Mouse (Mus musculus) heart, embryonic 12.5 days (tissue): ENCODE data around the gene Dnase1l1. TPM values are rescaled to one million over a fixed set of nuclear protein-coding genes. Genes with fewer than 3 reads are reported as not detected.

Source experiments
- ATAC-seq: fragments of 200-750 bp; cut with Nextera tagmentation; 2 replicates; pipeline ENCODE4 v1.8.0; 2017; ENCODE audit warnings: moderate TSS enrichment, moderate library complexity; ENCODE audit not compliant: insufficient number of reproducible peaks, low FRiP score
- H3K27ac ChIP-seq: fragments of 300-500 bp; sonication (generic); 2 replicates; pipeline ENCODE4 v1.5.1; 2016; ENCODE audit warnings: mild to moderate bottlenecking, moderate library complexity; ENCODE audit not compliant: poor library complexity, severe bottlenecking
- H3K27me3 ChIP-seq: fragments of 300-500 bp; sonication (generic); replicated peaks from 2 replicates; pipeline ENCODE4 v1.6.1; 2016; ENCODE audit warnings: mild to moderate bottlenecking, moderate library complexity
- H3K36me3 ChIP-seq: fragments of 300-500 bp; sonication (generic); 2 replicates; pipeline ENCODE4 v1.6.1; 2016; ENCODE audit warnings: mild to moderate bottlenecking, moderate library complexity
- H3K4me1 ChIP-seq: fragments of 300-500 bp; sonication (generic); replicated peaks from 2 replicates; pipeline ENCODE4 v1.6.1; 2016; ENCODE audit warnings: mild to moderate bottlenecking
- H3K4me2 ChIP-seq: fragments of 300-500 bp; sonication (generic); 2 replicates; pipeline ENCODE4 v1.6.1; 2016; ENCODE audit warnings: mild to moderate bottlenecking, moderate library complexity
- H3K4me3 ChIP-seq: fragments of 300-500 bp; sonication (generic); 2 replicates; pipeline ENCODE4 v1.5.1; 2016; ENCODE audit warnings: mild to moderate bottlenecking
- H3K9ac ChIP-seq: fragments of 300-500 bp; sonication (generic); 2 replicates; pipeline ENCODE4 v1.6.1; 2016; ENCODE audit warnings: mild to moderate bottlenecking, moderate library complexity
- H3K9me3 ChIP-seq: fragments of 300-500 bp; sonication (generic); replicated peaks from 2 replicates; pipeline ENCODE4 v1.6.1; 2016; ENCODE audit warnings: mild to moderate bottlenecking, moderate library complexity
- WGBS: fragments of 180-500 bp; shearing (Covaris S2); methylation state at CpG from one replicate; pipeline ENCODE4 v1.1.7; 2016; 5-methylcytosine and 5-hydroxymethylcytosine counted together
- polyA plus RNA-seq: library from polyadenylated mRNA; unstranded; fragments of >200 nt; fragmentation: Nextera tagmentation; extraction: Ambion mirVana; gene quantifications from 2 replicates; pipeline ENCODE4 v1.2.1, GENCODE M21; 2016

Gene Dnase1l1
- polyA plus RNA-seq, 1 experiment from 2014 or later = 10.8 TPM

GRCm38 (mm10) chrX:74293431-74293830, 11.3 kb upstream of the Dnase1l1 start:
- H3K4me1 ChIP-seq = no peaks in the 10 kb centered on the region; the same call in 1 of the 2 replicates
- H3K27me3 ChIP-seq = no peaks in the 10 kb centered on the region
- H3K27ac ChIP-seq = no peak overlapping the region
- no peak overlapping the region for H3K4me3 ChIP-seq
- H3K9me3 ChIP-seq = no peaks in the 10 kb centered on the region
- WGBS = 74% methylated on average over 4 of the region's 4 CpGs
- H3K4me2 ChIP-seq = no peak overlapping the region
- peaks cover 18% of the 10 kb centered on the region for H3K36me3 ChIP-seq
- no peak for ATAC-seq
- no peak overlapping the region for H3K9ac ChIP-seq

- Histone ChIP-seq H3K9me3 (no peaks in the 10 kb centered on the region), H3K36me3 (peaks cover 8% of the 10 kb centered on the region; the same call in 1 of the 2 replicates), H3K4me1 (peaks cover 7% of the 10 kb centered on the region), H3K4me3 (peak overlapping the region; percentile 57), H3K27me3 (no peaks in the 10 kb centered on the region), H3K27ac (peak overlapping the region; percentile 88), H3K9ac (peak overlapping the region; percentile 79), H3K4me2 (peak overlapping the region; percentile 80)
- no peak for ATAC-seq
- WGBS = 44% methylated on average over 5 of the region's 5 CpGs
Measured at GRCm38 (mm10) chrX:74283092-74283437, 928 bp upstream of the Dnase1l1 start.

- Histone ChIP-seq H3K9me3 (no peaks in the 10 kb centered on the region), H3K4me2 (peak overlapping the region; percentile 80), H3K27me3 (no peaks in the 10 kb centered on the region), H3K9ac (peak overlapping the region; percentile 79), H3K27ac (peak overlapping the region; percentile 88), H3K4me1 (peaks cover 7% of the 10 kb centered on the region), H3K4me3 (peak overlapping the region; percentile 57), H3K36me3 (0 out of 2 replicates have a peak, but pooled peaks cover 3% of the 10 kb centered on the region)
- peak; percentile 76 for ATAC-seq
- 16% methylated on average over 39 of the region's 39 CpGs for WGBS
Measured at GRCm38 (mm10) chrX:74282395-74283091, 406 bp upstream of the Dnase1l1 start.

- peak; percentile 23 for ATAC-seq
- Histone ChIP-seq H3K27me3 (no peaks in the 10 kb centered on the region), H3K4me1 (peaks cover 7% of the 10 kb centered on the region), H3K27ac (peak overlapping the region; percentile 88), H3K4me3 (peak overlapping the region; percentile 57), H3K4me2 (peak overlapping the region; percentile 80), H3K9ac (peak overlapping the region; percentile 79), H3K36me3 (0 out of 2 replicates have a peak, but pooled peaks cover 2% of the 10 kb centered on the region), H3K9me3 (no peaks in the 10 kb centered on the region)
- 9% methylated on average over 14 of the region's 14 CpGs for WGBS
Measured at GRCm38 (mm10) chrX:74281041-74281731, 951 bp downstream of the Dnase1l1 start.

GRCm38 (mm10) chrX:74277916-74278315, 4.2 kb downstream of the Dnase1l1 start:
- H3K9me3 ChIP-seq = no peaks in the 10 kb centered on the region
- no peak overlapping the region for H3K9ac ChIP-seq
- H3K4me1 ChIP-seq = no peaks in the 10 kb centered on the region
- no peak overlapping the region for H3K4me3 ChIP-seq
- H3K27me3 ChIP-seq = no peaks in the 10 kb centered on the region
- no peak overlapping the region for H3K27ac ChIP-seq
- H3K36me3 ChIP-seq = no peaks in the 10 kb centered on the region
- no peak for ATAC-seq
- WGBS = 64% methylated on average over 8 of the region's 8 CpGs
- no peak overlapping the region for H3K4me2 ChIP-seq

- no peak overlapping the region for H3K9ac ChIP-seq
- WGBS = 25% methylated on average over 10 of the region's 10 CpGs
- no peaks in the 10 kb centered on the region for H3K4me1 ChIP-seq
- H3K27ac ChIP-seq = no peak overlapping the region
- ATAC-seq = no peak
- H3K27me3 ChIP-seq = no peaks in the 10 kb centered on the region
- H3K9me3 ChIP-seq = no peaks in the 10 kb centered on the region
- no peak overlapping the region for H3K4me2 ChIP-seq
- no peak overlapping the region for H3K4me3 ChIP-seq
- peaks cover 7% of the 10 kb centered on the region for H3K36me3 ChIP-seq
Measured at GRCm38 (mm10) chrX:74273422-74274322, 8.5 kb downstream of the Dnase1l1 start.

- H3K4me1 ChIP-seq = no peaks in the 10 kb centered on the region
- ATAC-seq = no peak
- H3K4me2 ChIP-seq = peak overlapping the region; percentile 65
- H3K27ac ChIP-seq = peak overlapping the region; percentile 76
- WGBS = 11% methylated on average over 27 of the region's 27 CpGs
- H3K27me3 ChIP-seq = no peaks in the 10 kb centered on the region
- peak overlapping the region; percentile 88 for H3K9ac ChIP-seq
- peaks cover 7% of the 10 kb centered on the region for H3K36me3 ChIP-seq
- H3K4me3 ChIP-seq = peak overlapping the region; percentile 67
- no peaks in the 10 kb centered on the region for H3K9me3 ChIP-seq
Measured at GRCm38 (mm10) chrX:74270902-74271551, 11.1 kb downstream of the Dnase1l1 start.

GRCm38 (mm10) chrX:74270062-74270901, 11.9 kb downstream of the Dnase1l1 start, which contains the start of gene Rpl10:
Gene Rpl10, plus strand, starts transcription at chrX:74270812.
- H3K27me3 ChIP-seq = no peaks in the 10 kb centered on the region
- peak within 1 kb of the TSS; percentile 65 for H3K4me2 ChIP-seq
- no peaks in the 10 kb centered on the region for H3K4me1 ChIP-seq
- peak within 1 kb of the TSS; percentile 88 for H3K9ac ChIP-seq
- WGBS = 13% methylated on average over 42 of the region's 42 CpGs
- no peaks in the 10 kb centered on the region for H3K9me3 ChIP-seq
- peak within 1 kb of the TSS; percentile 67 for H3K4me3 ChIP-seq
- H3K36me3 ChIP-seq = peaks cover 7% of the 10 kb centered on the region
- peak within 1 kb of the TSS; percentile 92 for H3K27ac ChIP-seq
- peak; percentile 95 for ATAC-seq

GRCm38 (mm10) chrX:74269736-74270061, 12.4 kb downstream of the Dnase1l1 start:
- peak overlapping the region; percentile 60 for H3K9ac ChIP-seq
- H3K4me3 ChIP-seq = peak overlapping the region; percentile 67
- 29% methylated on average over 3 of the region's 3 CpGs for WGBS
- no peaks in the 10 kb centered on the region for H3K4me1 ChIP-seq
- H3K4me2 ChIP-seq = peak overlapping the region; percentile 65
- H3K36me3 ChIP-seq = peaks cover 7% of the 10 kb centered on the region
- H3K27ac ChIP-seq = peak overlapping the region; percentile 92
- no peaks in the 10 kb centered on the region for H3K27me3 ChIP-seq
- H3K9me3 ChIP-seq = no peaks in the 10 kb centered on the region
- peak; percentile 22; the same call in 1 of the 2 replicates for ATAC-seq

GRCm38 (mm10) chrX:74257746-74258145, 24.4 kb downstream of the Dnase1l1 start:
- no peaks in the 10 kb centered on the region for H3K9me3 ChIP-seq
- H3K27ac ChIP-seq = no peak overlapping the region
- H3K4me2 ChIP-seq = no peak overlapping the region
- no peaks in the 10 kb centered on the region for H3K27me3 ChIP-seq
- no peak overlapping the region for H3K9ac ChIP-seq
- H3K4me1 ChIP-seq = peaks cover 4% of the 10 kb centered on the region; the same call in 1 of the 2 replicates
- H3K36me3 ChIP-seq = peaks cover 25% of the 10 kb centered on the region
- ATAC-seq = no peak
- H3K4me3 ChIP-seq = no peak overlapping the region
- WGBS = 83% methylated on average over 3 of the region's 3 CpGs
